Mouse (Mus musculus): Measurements from ENCODE around the gene Aanat. TPM values are rescaled to one million over a fixed set of nuclear protein-coding genes. Genes with fewer than 3 reads are reported as not detected.
A peak's percentile ranks its signal among the peaks of the same experiment; 100 is the strongest.

The Aanat gene
- polyA plus RNA-seq, 1 experiment from 2014 or later = not detected

DNA sequence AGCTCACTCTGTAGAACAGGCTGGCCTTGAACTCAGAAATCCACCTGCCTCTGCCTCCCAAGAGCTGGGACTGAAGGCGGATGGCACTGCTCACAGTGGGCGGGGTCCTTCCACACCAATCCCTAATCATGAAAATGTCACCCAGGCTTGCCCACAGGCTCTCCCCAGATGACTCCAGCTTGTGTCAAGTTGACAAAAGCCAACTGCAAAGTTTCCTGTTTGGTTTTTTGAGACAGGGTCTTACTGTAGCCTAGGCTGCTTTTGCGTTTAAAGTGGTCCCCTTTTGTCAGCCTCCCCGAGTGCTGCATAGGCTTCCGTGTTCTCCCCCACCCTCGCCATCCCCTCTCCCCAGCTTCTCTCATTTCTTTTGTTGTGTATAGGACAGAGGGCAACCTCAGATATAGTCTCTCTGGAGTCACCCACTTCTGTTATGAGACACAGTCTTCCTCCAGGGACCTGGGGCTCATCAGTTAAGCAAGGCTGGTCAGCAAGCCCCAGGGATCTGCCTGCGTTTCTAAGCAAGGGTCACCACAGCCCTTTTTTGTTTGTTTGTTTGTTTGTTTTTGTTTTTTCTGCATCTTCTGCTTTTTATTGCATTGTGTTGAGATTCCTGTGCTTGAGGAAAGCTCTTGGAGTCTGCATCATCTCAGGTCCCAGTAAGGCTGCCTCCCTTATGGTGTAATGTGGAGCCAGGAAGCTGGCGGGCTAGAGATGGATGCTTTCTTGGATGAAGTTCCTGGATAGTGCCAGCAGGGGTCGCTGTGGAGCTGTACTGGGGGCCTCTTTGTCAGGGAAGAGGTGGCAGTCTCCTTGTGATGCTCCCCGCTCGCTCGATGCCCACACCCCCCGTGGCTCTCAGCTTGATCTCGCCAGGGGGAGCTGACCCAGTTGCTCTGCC, 56.7 kb downstream of the Aanat start:
- Histone ChIP-seq H3K9me3 (ENCODE audit: control insufficient read depth, low read length) (no peaks in the 10 kb centered on the region), H3K4me2 (replicated peaks; ENCODE audit: low read depth) (no peak overlapping the region), H3K27me3 (ENCODE audit: control insufficient read depth, insufficient read depth, low read length) (no peaks in the 10 kb centered on the region), H3K27ac (replicated peaks) (no peak overlapping the region), H3K4me3 (ENCODE audit: low read depth, low read length) (no peak overlapping the region), H3K9ac (ENCODE audit: low read length) (no peak overlapping the region), H3K4me1 (replicated peaks; ENCODE audit: control insufficient read depth, insufficient read depth) (no peaks in the 10 kb centered on the region; the same call in 1 of the 2 replicates), H3K36me3 (ENCODE audit: control insufficient read depth, insufficient read depth, low read length) (no peaks in the 10 kb centered on the region)
- TF ChIP-seq EP300 (optimal IDR thresholded peaks at IDR 0.05) = no peak
- peak; percentile 98 for TF ChIP-seq CTCF (IDR thresholded peaks at IDR 0.05; ENCODE audit: low read depth)
- DNase-seq (ENCODE audit: low spot score) (peak; percentile 91), ATAC-seq (ENCODE audit: low FRiP score, low TSS enrichment) (peak; percentile 36; the same call in 1 of the 2 replicates)
- 31% methylated on average over 14 of the region's 14 CpGs for WGBS

DNA sequence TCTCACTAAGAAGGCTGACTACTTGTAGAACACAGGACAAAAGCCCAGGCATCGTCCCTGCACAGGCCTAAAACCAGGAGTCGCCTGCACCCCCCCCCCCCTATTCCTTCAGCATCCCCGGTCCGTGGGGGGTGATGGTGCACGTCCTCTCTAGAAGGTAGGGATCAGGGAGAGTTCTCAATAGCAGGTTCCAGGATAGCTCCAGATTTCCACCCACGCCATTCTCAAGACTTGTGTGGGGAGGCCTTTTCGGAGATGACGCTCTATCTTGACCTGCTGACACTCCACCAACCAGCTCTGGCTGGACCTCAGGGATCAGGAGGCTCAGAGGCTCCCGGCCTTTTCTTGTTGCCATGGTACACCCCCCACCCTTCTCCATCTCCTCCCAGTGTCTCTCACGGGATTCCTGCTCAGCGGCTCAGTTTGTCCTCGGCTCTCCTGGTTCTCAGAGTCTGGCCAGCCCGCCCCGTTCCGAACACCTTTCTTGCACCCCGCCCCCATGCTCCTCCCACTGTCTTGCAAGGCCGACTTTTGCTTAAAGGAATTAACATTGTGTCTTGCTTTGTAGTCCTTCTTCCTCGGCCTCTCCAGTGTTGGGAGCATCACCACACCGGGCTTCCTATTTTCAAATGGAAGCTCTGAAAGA, 57.5 kb downstream of the Aanat start:
- no peaks in the 10 kb centered on the region for H3K36me3 ChIP-seq (ENCODE audit: control insufficient read depth, insufficient read depth, low read length)
- 0 out of 2 replicates have a peak overlapping the region, but pooled peaks have one; percentile 3 for H3K27ac ChIP-seq (replicated peaks)
- TF ChIP-seq EP300 (optimal IDR thresholded peaks at IDR 0.05) (no peak), CTCF (IDR thresholded peaks at IDR 0.05; ENCODE audit: low read depth) (no peak)
- H3K9me3 ChIP-seq (ENCODE audit: control insufficient read depth, low read length) = no peaks in the 10 kb centered on the region
- DNase-seq (ENCODE audit: low spot score) (no peak), ATAC-seq (ENCODE audit: low FRiP score, low TSS enrichment) (0 out of 2 replicates have a peak, but pooled peaks have one; percentile 18)
- no peaks in the 10 kb centered on the region for H3K27me3 ChIP-seq (ENCODE audit: control insufficient read depth, insufficient read depth, low read length)
- 22% methylated on average over 19 of the region's 19 CpGs for whole genome bisulfite sequencing
- no peak overlapping the region for H3K4me2 ChIP-seq (replicated peaks; ENCODE audit: low read depth)
- no peak overlapping the region for H3K9ac ChIP-seq (ENCODE audit: low read length)
- H3K4me3 ChIP-seq (ENCODE audit: low read depth, low read length) = no peak overlapping the region
- peaks cover 6% of the 10 kb centered on the region for H3K4me1 ChIP-seq (replicated peaks; ENCODE audit: control insufficient read depth, insufficient read depth)

DNA sequence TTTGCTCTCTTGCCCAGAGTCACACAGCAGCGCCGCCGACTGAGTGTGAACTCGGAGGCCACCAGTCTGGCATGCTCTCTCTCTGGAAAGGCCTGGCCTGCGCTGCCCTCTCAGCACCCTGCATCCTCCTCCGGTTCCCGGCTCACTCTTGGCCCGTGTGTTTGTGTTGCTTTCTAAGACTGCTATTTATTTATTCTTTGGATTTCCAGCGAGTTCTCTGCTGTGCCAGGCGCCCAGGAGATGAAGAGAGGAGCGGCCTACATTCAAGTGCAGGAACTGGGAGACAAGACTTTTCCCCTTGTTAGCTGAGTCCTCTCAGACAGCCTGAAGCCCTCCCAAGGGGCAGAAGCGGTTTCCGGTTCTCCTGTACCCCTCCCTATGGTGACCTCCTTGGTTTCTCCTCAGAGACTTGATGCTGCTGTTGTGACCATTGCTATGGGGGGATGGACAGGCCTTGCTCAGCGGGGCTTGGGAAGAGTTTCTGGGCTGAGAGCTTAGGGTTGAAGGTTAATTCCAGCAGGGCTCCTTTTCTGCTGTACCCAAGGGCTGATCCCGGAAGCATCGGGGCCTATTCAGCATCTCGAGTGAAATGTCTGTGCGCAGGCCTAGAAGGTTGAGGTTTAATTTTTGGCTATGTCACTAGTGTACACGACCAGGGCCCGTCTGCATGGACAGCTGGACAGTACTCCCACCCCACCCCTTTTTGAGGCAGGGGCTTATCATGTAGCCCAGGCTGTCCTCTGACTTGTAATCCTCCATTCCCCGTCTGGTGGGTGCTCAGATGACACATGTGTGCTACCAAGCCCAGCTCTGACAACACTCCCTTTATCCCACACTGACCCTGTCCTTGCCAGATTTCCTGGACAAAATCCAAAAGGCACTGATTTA, 58.2 kb downstream of the Aanat start:
- H3K27ac ChIP-seq (replicated peaks) = 0 out of 2 replicates have a peak overlapping the region, but pooled peaks have one; percentile 3
- H3K9me3 ChIP-seq (ENCODE audit: control insufficient read depth, low read length) = no peaks in the 10 kb centered on the region
- ATAC-seq (ENCODE audit: low FRiP score, low TSS enrichment) (no peak), DNase-seq (ENCODE audit: low spot score) (no peak)
- peaks cover 6% of the 10 kb centered on the region for H3K4me1 ChIP-seq (replicated peaks; ENCODE audit: control insufficient read depth, insufficient read depth)
- H3K4me3 ChIP-seq (ENCODE audit: low read depth, low read length) = no peak overlapping the region
- WGBS = 56% methylated on average over 21 of the region's 21 CpGs
- H3K36me3 ChIP-seq (ENCODE audit: control insufficient read depth, insufficient read depth, low read length) = no peaks in the 10 kb centered on the region
- TF ChIP-seq EP300 (optimal IDR thresholded peaks at IDR 0.05) = no peak
- no peak for TF ChIP-seq CTCF (IDR thresholded peaks at IDR 0.05; ENCODE audit: low read depth)
- no peak overlapping the region for H3K4me2 ChIP-seq (replicated peaks; ENCODE audit: low read depth)
- H3K27me3 ChIP-seq (ENCODE audit: control insufficient read depth, insufficient read depth, low read length) = no peaks in the 10 kb centered on the region
- H3K9ac ChIP-seq (ENCODE audit: low read length) = no peak overlapping the region

DNA sequence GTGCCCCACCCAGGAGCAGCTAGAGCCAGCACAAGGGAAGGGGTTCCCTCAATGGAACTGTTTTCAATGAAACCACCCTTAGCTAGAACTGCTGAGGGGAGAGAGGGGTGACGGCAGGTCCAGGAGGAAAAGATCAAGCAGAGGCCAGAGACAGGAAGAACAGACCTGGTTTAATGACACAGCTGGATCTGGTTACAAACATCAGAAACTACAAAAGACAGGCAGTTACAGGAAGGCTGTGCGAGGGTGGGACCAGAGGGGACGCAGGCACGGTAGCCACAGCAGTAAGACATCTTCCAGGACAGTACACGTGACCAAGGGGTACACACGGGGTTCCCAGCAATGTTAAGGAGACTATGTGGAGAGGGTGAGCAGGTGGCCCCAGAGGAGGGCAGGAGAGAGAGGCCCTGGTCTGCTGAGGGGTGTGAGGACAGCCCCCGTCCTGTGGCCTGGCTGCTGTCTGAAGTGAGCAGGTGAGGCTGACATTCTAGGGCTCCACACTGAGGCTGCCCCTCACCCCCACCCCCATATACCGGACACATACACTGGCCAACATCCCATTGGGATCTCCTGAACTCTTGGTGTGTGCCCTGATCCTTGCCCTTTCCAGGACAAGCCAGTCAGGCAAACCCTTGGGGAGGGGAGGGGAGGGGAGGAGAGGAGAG, 59.3 kb downstream of the Aanat start:
- no peak overlapping the region for H3K4me2 ChIP-seq (replicated peaks; ENCODE audit: low read depth)
- no peaks in the 10 kb centered on the region for H3K9me3 ChIP-seq (ENCODE audit: control insufficient read depth, low read length)
- H3K9ac ChIP-seq (ENCODE audit: low read length) = no peak overlapping the region
- H3K4me1 ChIP-seq (replicated peaks; ENCODE audit: control insufficient read depth, insufficient read depth) = peaks cover 6% of the 10 kb centered on the region
- H3K27me3 ChIP-seq (ENCODE audit: control insufficient read depth, insufficient read depth, low read length) = no peaks in the 10 kb centered on the region
- DNase-seq (ENCODE audit: low spot score) (no peak), ATAC-seq (ENCODE audit: low FRiP score, low TSS enrichment) (no peak)
- TF ChIP-seq EP300 (optimal IDR thresholded peaks at IDR 0.05) (no peak), CTCF (IDR thresholded peaks at IDR 0.05; ENCODE audit: low read depth) (no peak)
- WGBS = 63% methylated on average over 8 of the region's 8 CpGs
- H3K36me3 ChIP-seq (ENCODE audit: control insufficient read depth, insufficient read depth, low read length) = no peaks in the 10 kb centered on the region
- H3K4me3 ChIP-seq (ENCODE audit: low read depth, low read length) = no peak overlapping the region
- H3K27ac ChIP-seq (replicated peaks) = no peak overlapping the region

DNA sequence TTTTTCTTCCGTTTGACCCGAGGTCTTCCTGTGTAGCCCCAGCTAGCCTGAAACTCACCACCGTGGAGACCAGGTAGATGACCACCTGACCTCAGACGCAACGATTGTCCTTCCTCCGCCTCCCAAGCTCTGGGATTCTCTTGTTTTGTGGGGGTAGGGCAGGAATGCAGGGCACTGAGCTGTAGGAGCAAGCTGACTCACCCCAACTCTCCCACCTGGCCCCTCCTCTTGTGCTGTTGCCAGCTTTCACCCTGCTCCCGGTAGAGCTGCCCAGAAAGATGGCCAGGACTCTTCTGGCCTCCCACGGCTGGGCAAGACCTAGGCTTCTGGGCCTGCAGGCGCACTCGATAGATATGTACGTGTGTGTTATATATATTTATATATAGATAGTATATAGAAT, 59.9 kb downstream of the Aanat start:
- 65% methylated on average over 11 of the region's 11 CpGs for WGBS
- H3K27ac ChIP-seq (replicated peaks) = no peak overlapping the region
- no peak for TF ChIP-seq CTCF (IDR thresholded peaks at IDR 0.05; ENCODE audit: low read depth)
- no peak for TF ChIP-seq EP300 (optimal IDR thresholded peaks at IDR 0.05)
- H3K36me3 ChIP-seq (ENCODE audit: control insufficient read depth, insufficient read depth, low read length) = no peaks in the 10 kb centered on the region
- H3K9me3 ChIP-seq (ENCODE audit: control insufficient read depth, low read length) = no peaks in the 10 kb centered on the region
- ATAC-seq (ENCODE audit: low FRiP score, low TSS enrichment) = no peak
- H3K4me1 ChIP-seq (replicated peaks; ENCODE audit: control insufficient read depth, insufficient read depth) = peaks cover 6% of the 10 kb centered on the region
- H3K9ac ChIP-seq (ENCODE audit: low read length) = no peak overlapping the region
- H3K27me3 ChIP-seq (ENCODE audit: control insufficient read depth, insufficient read depth, low read length) = no peaks in the 10 kb centered on the region
- H3K4me3 ChIP-seq (ENCODE audit: low read depth, low read length) = no peak overlapping the region
- no peak for DNase-seq (ENCODE audit: low spot score)
- H3K4me2 ChIP-seq (replicated peaks; ENCODE audit: low read depth) = no peak overlapping the region

All from stomach, postnatal 0 days (tissue).